Mouse (Mus musculus): ENCODE measurements around the gene Dscam. TPM values are rescaled to one million over a fixed set of nuclear protein-coding genes. Genes with fewer than 3 reads are reported as not detected.

Dscam gene
- polyA plus RNA-seq, 1 experiment from 2014 or later: 0.24 TPM

DNA sequence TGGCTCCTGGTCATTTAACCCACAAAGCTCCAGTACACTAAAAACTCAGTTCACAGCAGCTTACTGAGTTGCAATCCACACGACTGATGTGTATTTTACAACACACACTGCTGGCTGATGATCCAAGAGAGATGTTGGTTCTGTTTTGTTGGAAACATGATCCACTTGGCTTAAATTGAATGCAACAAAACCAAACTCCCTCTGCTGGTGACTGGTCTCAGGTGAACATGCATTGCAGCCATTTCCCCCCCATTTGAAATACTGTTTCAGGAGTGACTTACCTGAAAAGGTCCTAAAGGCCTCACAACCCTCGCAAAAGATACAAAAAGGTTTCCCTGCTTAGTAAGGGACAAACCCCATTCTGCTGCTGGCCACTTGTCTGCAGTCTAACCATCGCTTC is 156.2 kb downstream of the Dscam start:
- H3K9ac ChIP-seq: no peak overlapping the region
- no peaks in the 10 kb centered on the region for H3K9me3 ChIP-seq
- 77% methylated on average over 3 of the region's 3 CpGs for WGBS
- H3K27me3 ChIP-seq (replicated peaks): no peaks in the 10 kb centered on the region
- ATAC-seq (ENCODE audit: insufficient read depth, low FRiP score, low read depth): no peak
- no peak overlapping the region for H3K4me3 ChIP-seq (replicated peaks)
- no peak overlapping the region for H3K27ac ChIP-seq
- no peak overlapping the region for H3K4me2 ChIP-seq
- no peaks in the 10 kb centered on the region for H3K36me3 ChIP-seq
- no peaks in the 10 kb centered on the region for H3K4me1 ChIP-seq

GRCm38 (mm10) chr16:97009116-97010055 is 161.2 kb downstream of the Dscam start:
- H3K9me3 ChIP-seq: no peaks in the 10 kb centered on the region
- no peak for ATAC-seq (ENCODE audit: insufficient read depth, low FRiP score, low read depth)
- H3K4me2 ChIP-seq: no peak overlapping the region
- H3K27me3 ChIP-seq (replicated peaks): no peaks in the 10 kb centered on the region
- H3K4me3 ChIP-seq (replicated peaks): no peak overlapping the region
- no peak overlapping the region for H3K27ac ChIP-seq
- no peaks in the 10 kb centered on the region for H3K4me1 ChIP-seq
- no peak overlapping the region for H3K9ac ChIP-seq
- 46% methylated on average over 4 of the region's 4 CpGs for WGBS
- H3K36me3 ChIP-seq: no peaks in the 10 kb centered on the region

GRCm38 (mm10) chr16:97007892-97008527 is 162.5 kb downstream of the Dscam start:
- ATAC-seq (ENCODE audit: insufficient read depth, low FRiP score, low read depth): no peak
- H3K27me3 ChIP-seq (replicated peaks): no peaks in the 10 kb centered on the region
- H3K9me3 ChIP-seq: no peaks in the 10 kb centered on the region
- no peaks in the 10 kb centered on the region for H3K36me3 ChIP-seq
- no peak overlapping the region for H3K27ac ChIP-seq
- H3K9ac ChIP-seq: no peak overlapping the region
- no peak overlapping the region for H3K4me3 ChIP-seq (replicated peaks)
- H3K4me2 ChIP-seq: no peak overlapping the region
- 78% methylated on average over 11 of the region's 11 CpGs for WGBS
- H3K4me1 ChIP-seq: no peaks in the 10 kb centered on the region

GRCm38 (mm10) chr16:97006854-97007182 is 163.7 kb downstream of the Dscam start:
- no peak overlapping the region for H3K9ac ChIP-seq
- no peak for ATAC-seq (ENCODE audit: insufficient read depth, low FRiP score, low read depth)
- no peaks in the 10 kb centered on the region for H3K27me3 ChIP-seq (replicated peaks)
- no peaks in the 10 kb centered on the region for H3K36me3 ChIP-seq
- no peak overlapping the region for H3K4me2 ChIP-seq
- no peak overlapping the region for H3K4me3 ChIP-seq (replicated peaks)
- H3K27ac ChIP-seq: no peak overlapping the region; the same call in 1 of the 2 replicates
- H3K9me3 ChIP-seq: no peaks in the 10 kb centered on the region
- H3K4me1 ChIP-seq: no peaks in the 10 kb centered on the region

GRCm38 (mm10) chr16:97006041-97006853 is 164.3 kb downstream of the Dscam start:
- no peak overlapping the region for H3K9ac ChIP-seq
- ATAC-seq (ENCODE audit: insufficient read depth, low FRiP score, low read depth): peak; percentile 90; the same call in 1 of the 2 replicates

DNA sequence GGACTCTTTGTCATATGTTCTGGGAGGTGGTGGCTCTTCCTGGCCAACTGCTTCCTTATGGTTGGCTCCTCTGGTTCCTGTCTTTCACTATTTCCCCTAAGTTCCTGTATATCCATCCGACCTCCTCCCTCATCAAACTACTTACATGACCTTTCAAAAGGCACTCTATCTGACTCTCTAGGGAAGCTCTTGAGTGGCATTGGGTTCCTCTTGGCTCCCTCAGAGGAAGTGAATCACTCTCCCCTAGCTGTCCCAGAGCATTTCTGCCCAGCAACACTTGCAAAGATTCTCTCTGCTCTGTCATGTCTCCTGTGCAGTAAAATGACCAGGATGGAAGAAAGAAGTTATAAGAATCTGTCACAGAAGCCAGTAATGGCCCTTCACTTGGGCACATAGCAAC is 166.6 kb downstream of the Dscam start:
- Histone ChIP-seq H3K4me2 (no peak overlapping the region), H3K9me3 (no peaks in the 10 kb centered on the region), H3K36me3 (no peaks in the 10 kb centered on the region), H3K4me1 (no peaks in the 10 kb centered on the region), H3K4me3 (replicated peaks) (no peak overlapping the region), H3K9ac (no peak overlapping the region), H3K27ac (no peak overlapping the region), H3K27me3 (replicated peaks) (no peaks in the 10 kb centered on the region)
- 51% methylated on average over 1 of the region's 1 CpGs for WGBS
- no peak for ATAC-seq (ENCODE audit: insufficient read depth, low FRiP score, low read depth)

More at GRCm38 (mm10) chr16:97006041-97006853, 164.3 kb downstream of the Dscam start:
- H3K4me2 ChIP-seq: no peak overlapping the region
- H3K27ac ChIP-seq: no peak overlapping the region; the same call in 1 of the 2 replicates
- H3K9me3 ChIP-seq: no peaks in the 10 kb centered on the region
- WGBS: 56% methylated on average over 9 of the region's 9 CpGs
- H3K36me3 ChIP-seq: no peaks in the 10 kb centered on the region
- H3K27me3 ChIP-seq (replicated peaks): no peaks in the 10 kb centered on the region
- no peaks in the 10 kb centered on the region for H3K4me1 ChIP-seq
- no peak overlapping the region for H3K4me3 ChIP-seq (replicated peaks)

DNA sequence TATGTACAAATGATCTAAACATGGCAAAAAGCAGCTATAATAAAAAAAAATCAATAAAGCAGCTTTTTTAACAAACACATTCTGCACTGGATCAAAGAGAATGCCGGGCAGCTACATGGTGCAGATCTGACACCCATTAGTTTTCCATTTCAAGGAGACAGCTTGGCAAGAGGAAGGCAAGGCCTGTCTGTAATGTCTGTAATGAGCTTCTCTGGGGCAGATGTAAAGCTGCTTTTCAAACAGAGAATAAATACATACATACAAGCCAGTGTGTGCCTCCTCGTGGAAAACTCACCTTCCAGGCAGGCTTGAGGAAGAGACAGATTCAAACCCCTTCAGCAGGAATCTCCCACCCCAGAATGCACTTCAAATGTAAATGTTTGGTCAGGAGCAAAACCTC is 167.7 kb downstream of the Dscam start:
- no peak overlapping the region for H3K9ac ChIP-seq
- no peak for ATAC-seq (ENCODE audit: insufficient read depth, low FRiP score, low read depth)
- no peaks in the 10 kb centered on the region for H3K4me1 ChIP-seq
- no peaks in the 10 kb centered on the region for H3K9me3 ChIP-seq
- H3K27me3 ChIP-seq (replicated peaks): no peaks in the 10 kb centered on the region
- no peaks in the 10 kb centered on the region for H3K36me3 ChIP-seq
- no peak overlapping the region for H3K4me3 ChIP-seq (replicated peaks)
- no peak overlapping the region for H3K27ac ChIP-seq
- 34% methylated on average over 2 of the region's 2 CpGs for WGBS
- no peak overlapping the region for H3K4me2 ChIP-seq

DNA sequence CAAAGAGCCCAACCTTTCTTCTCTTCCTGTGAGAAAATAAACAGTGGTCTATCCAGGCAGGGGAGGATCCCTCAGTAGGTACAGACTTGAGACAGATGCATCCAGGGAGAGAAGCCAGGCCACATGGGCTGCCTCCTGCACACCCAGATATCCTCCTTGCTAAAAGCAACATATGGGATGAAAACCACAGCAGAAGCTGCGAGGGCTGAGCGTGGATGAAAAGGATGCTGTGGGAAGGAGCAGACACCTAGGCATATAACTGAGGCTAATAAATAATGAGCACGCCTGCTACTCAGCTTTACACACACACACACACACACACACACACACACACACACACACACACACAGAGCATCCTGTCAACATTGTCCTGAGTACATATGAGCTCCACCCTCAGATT is 168.4 kb downstream of the Dscam start:
- Histone ChIP-seq H3K4me1 (no peaks in the 10 kb centered on the region), H3K27me3 (replicated peaks) (no peaks in the 10 kb centered on the region), H3K9me3 (no peaks in the 10 kb centered on the region), H3K4me3 (replicated peaks) (no peak overlapping the region), H3K4me2 (no peak overlapping the region), H3K27ac (no peak overlapping the region), H3K9ac (no peak overlapping the region), H3K36me3 (no peaks in the 10 kb centered on the region)
- WGBS: 49% methylated on average over 3 of the region's 3 CpGs
- ATAC-seq (ENCODE audit: insufficient read depth, low FRiP score, low read depth): no peak

DNA sequence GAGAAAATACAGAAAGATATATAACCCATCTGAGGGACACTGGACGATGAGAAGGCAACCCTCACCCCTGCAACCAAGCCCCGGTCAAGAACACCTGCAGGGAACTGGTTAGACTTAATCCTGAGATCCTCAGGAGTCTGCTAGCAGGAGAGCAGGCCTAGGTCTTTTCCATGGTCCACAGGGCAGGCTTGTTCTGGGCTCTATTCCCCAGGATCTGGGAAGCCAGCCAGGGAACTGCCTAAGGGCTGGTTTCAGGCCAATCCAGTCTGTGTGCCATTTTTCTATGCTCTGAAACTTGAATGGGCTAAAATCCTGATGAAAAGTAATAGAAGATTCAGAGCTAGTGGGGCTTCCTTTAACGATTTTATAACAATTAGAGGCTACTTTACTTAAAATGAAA is 173.7 kb downstream of the Dscam start:
- Histone ChIP-seq H3K27me3 (replicated peaks) (no peaks in the 10 kb centered on the region), H3K36me3 (no peaks in the 10 kb centered on the region), H3K27ac (no peak overlapping the region), H3K9me3 (no peaks in the 10 kb centered on the region), H3K4me3 (replicated peaks) (no peak overlapping the region), H3K4me2 (no peak overlapping the region), H3K9ac (no peak overlapping the region), H3K4me1 (no peaks in the 10 kb centered on the region)
- no peak for ATAC-seq (ENCODE audit: insufficient read depth, low FRiP score, low read depth)
- WGBS: 63% methylated on average over 3 of the region's 3 CpGs

- Histone ChIP-seq H3K4me1 (no peaks in the 10 kb centered on the region), H3K9ac (no peak overlapping the region), H3K4me3 (replicated peaks) (no peak overlapping the region), H3K27me3 (replicated peaks) (no peaks in the 10 kb centered on the region), H3K27ac (no peak overlapping the region), H3K36me3 (no peaks in the 10 kb centered on the region), H3K4me2 (no peak overlapping the region), H3K9me3 (no peaks in the 10 kb centered on the region)
- 74% methylated on average over 4 of the region's 4 CpGs for WGBS
- no peak for ATAC-seq (ENCODE audit: insufficient read depth, low FRiP score, low read depth)
Observed at GRCm38 (mm10) chr16:96995858-96996257, 174.7 kb downstream of the Dscam start.

DNA sequence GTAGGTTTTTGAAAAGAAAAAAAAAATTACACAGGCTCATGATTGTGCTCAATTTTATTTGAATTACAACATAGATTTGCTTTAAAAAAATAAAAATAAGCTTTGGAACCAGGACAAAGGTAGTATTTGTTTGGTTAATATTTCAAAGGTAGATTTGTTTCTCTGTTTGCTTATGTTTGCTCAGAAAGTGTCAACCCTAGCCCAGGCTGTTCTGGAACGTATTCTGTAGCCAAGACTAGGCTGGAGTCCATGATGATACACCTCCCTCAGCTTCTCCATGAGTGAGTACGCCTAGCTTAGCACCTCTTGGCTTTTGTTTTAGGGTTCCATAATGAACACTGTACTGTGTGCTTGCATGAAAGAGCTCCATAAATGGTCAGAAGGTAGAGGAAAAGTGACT is 183.2 kb downstream of the Dscam start:
- no peak overlapping the region for H3K9ac ChIP-seq
- H3K27me3 ChIP-seq (replicated peaks): no peaks in the 10 kb centered on the region
- H3K36me3 ChIP-seq: no peaks in the 10 kb centered on the region
- H3K4me3 ChIP-seq (replicated peaks): no peak overlapping the region
- H3K4me2 ChIP-seq: no peak overlapping the region
- no peak for ATAC-seq (ENCODE audit: insufficient read depth, low FRiP score, low read depth)
- H3K9me3 ChIP-seq: no peaks in the 10 kb centered on the region
- no peaks in the 10 kb centered on the region for H3K4me1 ChIP-seq
- no peak overlapping the region for H3K27ac ChIP-seq
- 73% methylated on average over 2 of the region's 2 CpGs for WGBS

DNA sequence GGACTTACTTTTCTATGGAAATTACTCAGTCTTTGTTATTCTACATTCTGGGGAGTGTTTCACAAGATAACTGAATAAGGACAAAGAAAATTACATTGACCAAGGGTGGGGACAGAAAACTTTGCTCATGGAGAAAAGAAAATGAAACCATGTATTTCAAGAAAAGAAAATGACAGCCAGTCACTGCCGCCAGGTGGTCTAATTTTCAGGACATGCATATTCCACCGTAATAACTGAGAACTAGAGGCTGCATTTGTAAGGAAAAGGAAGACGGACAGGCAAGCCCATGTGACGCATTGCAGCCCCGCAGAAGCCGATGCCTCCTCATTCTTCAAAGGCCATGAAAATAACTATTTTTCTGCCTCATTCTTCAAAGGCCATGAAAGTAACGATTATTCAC is 197.3 kb downstream of the Dscam start:
- Histone ChIP-seq H3K36me3 (no peaks in the 10 kb centered on the region), H3K4me2 (no peak overlapping the region), H3K4me1 (no peaks in the 10 kb centered on the region), H3K9me3 (no peaks in the 10 kb centered on the region), H3K9ac (no peak overlapping the region), H3K27me3 (replicated peaks) (no peaks in the 10 kb centered on the region), H3K27ac (no peak overlapping the region), H3K4me3 (replicated peaks) (no peak overlapping the region)
- no peak for ATAC-seq (ENCODE audit: insufficient read depth, low FRiP score, low read depth)
- 71% methylated on average over 7 of the region's 7 CpGs for WGBS

Data from stomach, embryonic 15.5 days (tissue).